Mouse (Mus musculus) spleen, postnatal 4 days (tissue): Measurements from ENCODE around the gene Itgbl1.

Source experiments
- DNase-seq, 2 experiments: peaks; one replicate each; pipeline ENCODE4 v3.0.0; 2022; ENCODE audit warnings: low spot score in 2 of 2

The Itgbl1 gene

GRCm38 (mm10) chr14:123967996-123968395 lies 308.2 kb downstream of the Itgbl1 start:
- DNase-seq: no peak

GRCm38 (mm10) chr14:123990591-123991195 lies 330.9 kb downstream of the Itgbl1 start:
- no peak for DNase-seq
